Mouse (Mus musculus) adrenal gland, postnatal 36 days (tissue): ENCODE results near the gene Tmem38a. TPM values are rescaled to one million over a fixed set of nuclear protein-coding genes. Genes with fewer than 3 reads are reported as not detected.
A peak's percentile ranks its signal among the peaks of the same experiment; 100 is the strongest.

Source experiments
- DNase-seq, 2 experiments: peaks; one replicate each; pipeline ENCODE4 v3.0.0; 2021; ENCODE audit warnings: mixed read lengths in 1 of 2
- long read RNA-seq, 2 experiments: library from polyadenylated mRNA; stranded (forward); transcript quantifications; one replicate each; pipeline ENCODE4 v2.0.0; 2021; ENCODE audit warnings: borderline sequencing depth in 2 of 2
- total RNA-seq, 2 experiments: library from RNA; stranded (reverse); gene quantifications; 2 replicates each; pipeline ENCODE4 v1.2.3; 2021

Gene Tmem38a
- total RNA-seq = 1 to 10 TPM; 5.8 to 9.1 TPM
- long read RNA-seq, experiment 1, transcript Tmem38a-201 (6 exons, 2,124 nt) = major isoform, 12 of 24 reads
- long read RNA-seq, experiment 1, partial matches to known transcripts = 4 of 24 reads
- long read RNA-seq, experiment 1, other reads (novel, unspliced or antisense) = 6 of 24 reads
- long read RNA-seq, experiment 2, partial matches to known transcripts = 0 of 1 reads
- long read RNA-seq, experiment 2, other reads (novel, unspliced or antisense) = 0 of 1 reads

DNA sequence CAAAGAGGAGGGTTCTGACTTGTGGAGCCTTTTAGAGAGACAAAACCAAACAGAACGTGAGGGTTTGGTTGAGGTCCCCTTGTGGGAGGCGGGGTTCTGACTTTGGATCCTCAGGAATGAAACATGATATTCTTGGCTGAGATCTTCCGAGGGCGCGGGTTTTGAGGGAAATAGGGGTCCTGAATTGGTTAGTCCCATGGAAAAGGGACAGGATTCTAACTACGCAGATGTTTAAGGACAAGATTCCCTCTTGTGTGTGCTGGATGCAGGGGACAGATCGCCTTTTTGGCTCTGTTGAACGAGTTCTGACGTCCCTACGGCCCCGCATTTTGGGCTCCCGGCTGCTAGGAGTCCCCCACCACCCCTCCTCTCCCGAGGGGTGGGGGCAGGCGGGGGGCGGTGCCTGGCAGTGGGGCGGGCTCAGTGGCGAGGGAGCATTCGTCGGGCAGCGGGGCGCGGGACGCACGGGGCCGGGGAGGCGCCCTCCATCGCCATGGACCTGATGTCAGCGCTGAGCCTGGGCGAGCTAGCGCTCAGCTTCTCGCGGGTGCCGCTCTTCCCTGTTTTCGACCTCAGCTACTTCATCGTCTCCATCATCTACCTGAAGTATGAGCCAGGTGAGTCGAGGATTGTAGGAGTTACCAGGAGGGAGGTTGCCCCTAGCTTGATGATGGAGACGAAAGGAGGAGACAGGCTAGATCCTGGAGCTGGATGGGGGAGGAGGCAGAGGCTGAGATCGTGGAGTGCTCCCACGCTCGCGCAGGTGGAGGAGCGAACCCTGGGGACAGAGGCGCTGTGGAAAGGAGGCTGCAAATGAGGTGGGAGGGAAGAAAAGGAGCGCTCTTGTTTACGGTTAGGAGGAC is at the start of gene Tmem38a:
Tmem38a (plus strand) TSS at position 445 of the 863 bp plus-strand sequence.
- peak; percentile 87 to 90 for DNase-seq

DNA sequence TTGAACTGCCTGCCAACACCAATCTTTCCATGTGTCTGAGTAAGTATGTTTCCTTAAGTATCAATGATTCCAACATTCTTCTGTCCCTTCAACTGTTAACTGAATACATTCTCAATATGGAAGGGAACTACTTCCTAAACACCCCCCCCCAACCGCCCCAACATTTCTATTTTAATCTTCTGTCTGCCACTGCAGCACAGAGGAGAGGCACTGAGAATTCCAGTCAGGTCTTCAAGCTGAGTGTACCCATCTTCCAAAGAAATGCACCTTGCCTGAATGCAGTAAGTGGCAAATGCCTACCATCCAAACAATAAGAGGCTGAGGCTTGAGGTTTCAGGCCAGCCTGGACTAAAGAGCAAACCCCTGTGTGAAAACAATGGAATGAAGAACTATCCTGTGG is 39.8 kb upstream of the Tmem38a start:
- no peak for DNase-seq

DNA sequence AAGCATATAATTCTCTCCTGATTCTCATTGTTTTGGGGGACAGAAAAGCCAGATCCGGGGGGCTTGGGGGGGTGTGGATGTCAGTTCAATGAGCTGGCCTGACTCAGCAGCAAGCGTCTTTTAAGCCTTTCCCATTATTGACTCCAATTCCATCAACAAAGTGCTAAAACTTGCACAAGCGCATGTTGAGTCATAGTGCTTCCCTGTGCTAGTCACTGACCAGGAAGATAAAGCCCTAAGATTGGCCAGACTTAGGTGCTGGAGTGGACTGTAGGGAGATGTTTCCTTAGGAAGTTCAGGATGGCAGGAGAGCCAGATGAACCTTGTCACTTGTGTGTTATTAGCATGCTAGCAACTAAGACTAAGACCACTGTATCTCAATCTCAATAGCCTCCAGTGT is 37.0 kb upstream of the Tmem38a start:
- no peak for DNase-seq

DNA sequence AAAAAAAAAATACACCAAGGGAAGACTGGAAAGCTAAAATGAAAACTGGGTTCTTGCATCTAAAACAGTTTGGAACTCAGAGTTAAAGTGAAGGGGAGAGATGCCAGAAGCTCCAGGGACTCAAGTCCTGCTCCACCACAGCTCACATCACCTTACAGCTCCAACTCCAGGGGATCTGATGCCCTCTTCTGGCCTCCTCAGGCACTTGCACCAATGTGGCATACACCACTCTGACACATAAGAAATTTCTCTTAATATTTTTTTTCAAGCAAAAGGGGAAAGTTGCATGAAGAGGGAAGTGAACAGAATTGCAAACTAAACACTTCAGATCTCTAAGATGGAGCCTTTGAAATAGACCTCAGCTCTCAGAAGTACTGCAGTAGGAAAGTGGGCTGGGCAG is 32.6 kb upstream of the Tmem38a start:
- DNase-seq = no peak

DNA sequence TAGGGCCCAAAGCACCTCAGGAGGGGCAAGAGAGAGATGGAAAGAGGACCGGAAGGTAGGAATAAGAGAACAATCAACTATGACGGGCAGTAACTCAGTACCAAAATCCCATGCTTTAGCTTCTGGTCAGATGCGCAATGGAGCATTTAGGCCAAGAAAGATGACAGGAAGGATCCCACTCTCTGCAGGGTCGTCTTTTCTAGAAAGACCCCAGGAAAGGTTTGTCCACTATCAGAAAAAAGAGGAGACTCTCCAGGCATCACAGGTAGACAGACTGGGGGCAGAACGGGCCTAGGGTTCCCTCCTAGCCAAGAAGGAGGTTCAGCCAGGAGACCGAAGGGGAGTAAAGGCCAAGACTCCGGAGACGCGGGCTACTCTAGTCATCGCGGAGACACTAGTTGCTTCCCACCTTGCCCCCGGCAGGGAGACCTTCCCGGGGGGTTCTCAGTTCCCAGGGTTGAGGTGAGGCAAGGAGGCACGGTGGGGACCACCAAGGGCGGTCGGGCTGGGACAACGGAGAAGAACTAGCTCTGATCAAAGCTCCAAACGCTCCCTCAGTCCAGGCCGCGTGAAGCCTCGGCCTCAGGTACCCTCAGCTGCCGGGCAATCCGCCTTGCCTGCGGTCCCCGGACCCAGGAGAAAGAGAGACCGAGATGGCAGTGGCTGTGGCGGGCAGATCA is 24.6 kb upstream of the Tmem38a start:
- peak; percentile 10 to 28 for DNase-seq

DNA sequence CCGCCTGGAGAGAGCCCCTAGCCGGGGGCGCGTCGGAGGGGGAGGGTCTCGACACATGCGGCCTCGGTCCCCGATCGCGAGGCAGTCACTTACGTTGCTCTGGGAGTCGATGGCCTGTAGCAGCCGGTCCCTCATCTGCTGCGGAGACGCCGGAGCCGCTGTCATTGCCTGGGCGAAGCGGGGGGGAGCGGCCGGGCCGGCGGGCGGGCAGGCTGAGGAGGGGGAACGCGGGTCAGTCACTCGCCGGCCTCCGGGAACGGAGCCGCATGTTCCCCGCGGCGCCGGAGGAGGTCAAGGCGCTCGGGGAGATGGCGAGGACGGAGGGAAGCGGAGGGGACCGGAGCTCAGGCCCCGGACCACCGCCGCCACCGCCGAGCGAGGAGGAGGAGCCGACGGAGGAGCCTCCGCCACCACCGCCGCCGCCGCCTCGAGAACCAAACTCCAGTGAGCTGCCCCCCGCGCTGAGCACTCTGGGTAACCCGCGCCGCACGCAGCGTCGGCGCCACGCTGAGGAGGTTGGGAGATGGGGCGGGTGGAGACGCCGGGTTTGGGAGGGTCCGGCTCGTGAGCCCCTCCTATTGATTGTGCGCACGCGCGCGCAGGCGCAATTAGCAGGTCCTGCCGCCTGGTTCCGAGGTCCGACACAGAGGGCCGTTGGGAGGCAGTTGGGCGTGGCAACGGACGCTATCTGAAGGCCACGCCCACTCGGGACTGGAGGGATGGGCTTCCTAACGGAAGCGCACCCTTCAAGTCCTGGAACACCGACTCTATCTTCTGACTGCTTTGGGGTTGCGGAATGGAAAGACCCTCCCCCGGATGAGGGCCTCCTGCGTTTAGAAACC is 23.8 kb upstream of the Tmem38a start, which contains the start of gene Med26:
Med26 (minus strand) TSS at position 469 of the 842 bp plus-strand sequence.
- DNase-seq = peak; percentile 98 to 99

DNA sequence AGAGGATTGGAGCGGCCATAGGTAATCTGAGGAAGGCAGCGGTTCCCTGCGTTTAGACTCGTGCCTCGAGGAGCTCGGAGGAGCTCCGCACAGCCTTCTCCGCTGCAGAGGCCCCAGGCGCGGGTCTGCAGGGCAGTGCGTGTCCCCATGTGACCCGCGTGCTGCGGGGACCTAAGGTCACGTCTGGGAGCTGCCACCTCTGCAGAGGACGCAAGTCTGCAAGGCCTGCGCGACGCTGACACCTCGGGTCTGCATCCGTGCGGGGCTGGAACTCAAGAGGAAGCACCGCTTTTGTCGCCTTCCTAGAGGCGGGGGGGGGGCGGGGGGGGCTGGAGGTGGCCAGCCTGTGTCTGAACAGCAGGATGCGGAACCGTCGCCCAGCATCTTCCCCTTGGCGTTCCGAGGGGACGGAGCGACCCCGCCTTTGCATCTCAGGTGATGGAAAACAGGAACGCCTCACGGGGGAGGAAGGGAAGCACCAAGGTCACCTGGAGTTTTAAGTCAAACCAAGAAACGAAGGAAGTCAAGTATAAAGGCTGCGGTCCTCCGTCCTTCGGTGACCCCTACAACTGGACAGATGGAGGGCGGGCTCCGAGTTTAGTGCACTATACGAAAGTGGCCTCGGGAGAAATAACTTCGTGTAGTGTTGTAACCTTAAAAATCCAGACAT is 23.1 kb upstream of the Tmem38a start:
- peak in 1 of 2 experiments; percentile 64 for DNase-seq

DNA sequence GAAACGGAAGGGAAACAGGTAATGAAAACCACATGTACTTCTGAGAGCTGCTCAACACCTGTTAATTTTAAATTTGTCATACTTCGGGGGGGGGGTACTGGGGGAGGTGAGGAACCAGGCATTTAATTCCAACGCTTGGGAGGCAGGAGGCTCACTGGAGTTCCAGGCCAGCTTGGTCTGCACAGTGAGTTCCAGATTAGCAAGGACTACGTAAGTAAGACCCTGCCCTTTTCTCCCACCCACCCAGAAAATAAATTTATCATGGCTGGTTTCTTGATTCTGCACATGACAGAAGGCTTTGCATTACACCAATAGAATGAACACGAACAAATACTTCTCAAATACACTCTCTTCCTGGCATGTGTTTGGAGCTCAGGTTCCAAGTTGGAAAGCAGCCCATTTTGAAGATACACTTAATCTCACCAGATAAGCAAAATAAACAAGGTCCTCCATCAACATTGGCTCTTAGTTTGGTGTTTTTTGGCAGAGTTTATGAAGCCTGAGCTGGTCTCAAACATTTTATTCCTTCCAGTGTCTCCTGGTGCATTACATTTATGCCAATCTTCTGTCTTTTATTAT is 22.5 kb upstream of the Tmem38a start:
- DNase-seq = no peak

DNA sequence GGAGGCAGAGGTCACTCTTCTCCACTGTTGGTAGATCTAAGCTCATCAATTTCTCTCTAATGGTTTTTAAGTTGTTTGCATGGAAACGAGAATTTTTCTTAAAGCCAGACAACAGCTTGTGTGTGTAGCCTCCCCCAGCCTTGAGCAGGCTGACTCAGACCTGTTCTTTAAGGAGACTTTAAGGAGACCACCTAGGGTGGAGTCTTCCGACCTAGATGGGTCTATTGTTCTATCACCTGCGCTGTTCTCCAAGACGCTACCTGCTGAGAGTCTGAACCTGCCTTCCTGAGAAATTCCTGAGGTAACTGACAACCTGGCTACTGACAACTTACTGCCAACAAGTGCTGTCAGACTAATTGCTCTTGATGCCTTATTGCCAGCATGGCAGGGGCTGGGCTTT is 16.1 kb upstream of the Tmem38a start:
- DNase-seq = no peak

DNA sequence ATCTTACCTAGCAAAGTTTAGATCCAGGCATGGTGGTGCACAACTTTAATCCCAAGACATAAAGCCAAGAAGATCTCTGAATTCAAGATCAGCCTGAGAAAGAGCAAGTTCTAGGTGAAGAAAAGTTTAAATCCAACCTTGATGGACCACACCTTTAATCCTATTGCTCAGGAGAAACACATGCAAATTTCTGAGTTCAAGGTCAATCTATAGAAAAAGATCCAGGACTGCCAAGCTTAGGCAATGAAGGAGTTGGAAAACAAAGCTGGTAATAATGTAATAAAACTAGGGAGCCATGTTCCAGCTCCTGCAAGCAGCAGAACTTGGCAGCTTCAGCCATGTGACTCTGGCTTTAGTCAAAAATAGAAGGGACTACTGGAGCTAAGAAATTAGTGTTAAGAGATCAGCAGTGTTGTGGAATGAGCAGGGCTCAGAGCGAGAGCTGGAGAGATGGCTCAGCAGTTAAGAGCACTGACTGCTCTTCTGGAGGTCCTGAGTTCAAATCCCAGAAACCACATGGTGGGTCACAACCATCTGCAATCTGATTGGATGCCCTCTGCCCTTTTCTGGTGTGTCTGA is 10.7 kb upstream of the Tmem38a start:
- DNase-seq = no peak

DNA sequence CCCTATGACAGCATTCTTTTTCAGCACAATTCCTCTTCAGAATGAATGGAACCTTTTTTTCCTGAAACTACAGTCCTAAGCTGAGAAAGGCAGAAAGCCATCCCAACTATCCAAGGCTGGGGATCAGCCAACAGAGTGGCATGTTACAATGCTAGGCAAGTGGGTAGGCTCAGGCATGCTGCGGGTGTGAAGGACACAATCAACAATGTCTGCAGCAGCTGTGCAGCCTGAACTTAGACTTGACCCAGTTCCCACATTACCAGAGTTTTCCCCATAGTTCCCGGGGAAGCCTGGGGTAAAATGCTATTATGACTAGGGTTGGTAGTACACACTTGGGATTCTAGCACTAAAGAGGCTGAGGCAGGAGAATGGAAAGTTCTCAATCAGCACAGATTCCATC is 5.9 kb upstream of the Tmem38a start:
- no peak for DNase-seq

DNA sequence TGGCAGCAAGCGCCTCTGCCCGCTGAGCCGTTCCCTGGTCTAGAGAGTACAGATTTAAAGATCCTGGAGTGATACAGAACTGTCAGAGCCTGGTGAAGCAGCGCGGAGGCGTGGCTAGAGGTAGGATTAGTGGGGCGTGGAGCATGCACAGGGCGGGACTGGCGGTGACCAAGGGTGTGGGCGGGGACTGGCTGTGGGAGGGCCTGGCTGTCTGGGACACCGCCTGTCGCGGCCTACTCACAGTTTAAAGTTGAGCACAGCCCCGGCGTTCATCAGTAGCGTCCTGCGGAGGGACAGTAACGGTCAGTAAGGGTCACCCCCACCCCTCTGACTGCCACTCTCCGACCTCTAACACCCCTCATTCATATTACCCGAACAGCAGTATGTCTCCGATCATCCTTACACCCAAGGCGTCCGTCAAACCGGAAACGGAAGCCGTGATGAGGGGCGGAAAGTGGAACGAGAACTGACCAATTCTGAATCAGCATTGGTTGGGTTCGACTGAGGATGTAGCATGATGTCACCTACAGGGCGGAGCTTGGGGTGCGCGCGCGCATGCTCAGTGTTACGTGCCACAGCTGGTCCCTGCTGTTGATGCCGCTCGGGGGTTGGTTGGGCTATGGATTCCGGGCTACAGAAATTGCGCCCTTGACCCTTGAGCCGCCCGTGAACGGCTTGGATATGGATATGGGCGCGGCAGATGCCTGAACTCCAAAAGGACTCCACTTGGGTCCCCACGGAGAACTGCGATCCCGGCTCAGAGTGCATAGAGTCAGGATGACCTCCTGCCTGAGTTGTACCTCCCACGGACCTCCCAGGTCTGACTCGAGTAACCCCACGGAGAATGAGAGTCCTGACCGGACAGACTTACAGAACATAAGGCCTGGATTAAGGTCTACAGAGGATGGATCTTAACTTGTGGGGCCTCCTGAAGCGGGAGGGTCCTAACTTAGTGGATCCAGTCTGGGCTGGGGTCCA is 933 bp upstream of the Tmem38a start, which contains the start of gene Smim7:
Smim7 (minus strand) TSS at position 456 of the 978 bp plus-strand sequence.
- peak; percentile 98 for DNase-seq

DNA sequence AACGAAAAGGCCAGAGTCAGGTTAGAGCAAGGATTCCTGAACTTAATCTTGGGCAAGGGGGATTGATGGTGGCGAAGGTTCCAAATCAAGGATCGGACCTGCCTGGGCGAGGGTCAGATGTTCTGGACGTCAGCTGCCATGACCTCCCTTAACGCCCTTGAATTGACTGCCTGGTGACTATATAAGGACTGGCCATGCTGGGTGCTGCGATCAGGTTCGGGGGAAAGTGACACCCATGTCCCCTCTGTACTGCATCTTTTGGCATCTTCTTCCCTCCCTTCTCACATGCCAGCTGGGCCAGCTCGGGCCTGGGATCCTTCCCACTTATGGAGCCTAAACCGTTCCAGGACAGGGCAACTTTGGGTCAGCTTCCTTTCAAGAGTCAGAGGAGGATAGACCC is 652 bp downstream of the Tmem38a start:
- no peak for DNase-seq

DNA sequence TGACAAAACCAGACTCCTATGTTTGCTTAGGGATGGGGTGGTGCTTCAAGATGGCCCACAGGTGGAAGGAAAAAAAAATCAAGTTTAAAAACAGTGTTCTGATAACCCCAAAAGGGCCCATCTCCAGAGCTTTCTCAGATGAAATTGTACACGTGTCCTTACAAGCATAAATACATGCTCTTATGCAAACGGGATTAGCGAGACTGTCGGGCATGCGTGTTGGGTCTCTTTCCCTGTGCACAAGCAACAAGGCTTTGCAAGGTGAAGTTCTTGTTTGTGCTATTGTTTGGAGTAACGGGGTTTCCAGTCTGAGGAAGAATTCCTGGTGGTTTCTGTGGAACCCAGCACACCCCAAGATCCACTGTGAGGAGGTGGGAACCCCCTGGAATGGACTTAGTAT is 1.6 kb downstream of the Tmem38a start:
- DNase-seq = no peak

DNA sequence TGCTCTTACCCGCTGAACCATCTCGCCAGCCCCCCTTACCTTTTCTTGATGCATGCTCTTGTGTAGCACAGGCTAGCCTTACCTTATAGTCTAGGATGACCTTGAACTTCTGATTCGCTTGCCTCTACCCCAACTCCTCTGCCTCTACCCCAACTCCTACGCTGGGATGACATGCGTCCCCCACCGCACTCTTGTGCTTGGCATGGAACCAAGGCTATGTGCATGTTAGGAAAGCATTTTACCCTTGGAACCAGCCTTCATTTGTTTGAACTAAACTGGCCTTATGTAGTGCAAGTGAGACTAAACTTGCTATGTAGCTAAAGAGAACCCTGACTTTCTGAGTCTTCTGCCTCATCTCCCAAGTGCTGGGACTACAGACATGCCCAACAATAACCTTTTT is 4.1 kb downstream of the Tmem38a start:
- DNase-seq = peak in 1 of 2 experiments; percentile 14

DNA sequence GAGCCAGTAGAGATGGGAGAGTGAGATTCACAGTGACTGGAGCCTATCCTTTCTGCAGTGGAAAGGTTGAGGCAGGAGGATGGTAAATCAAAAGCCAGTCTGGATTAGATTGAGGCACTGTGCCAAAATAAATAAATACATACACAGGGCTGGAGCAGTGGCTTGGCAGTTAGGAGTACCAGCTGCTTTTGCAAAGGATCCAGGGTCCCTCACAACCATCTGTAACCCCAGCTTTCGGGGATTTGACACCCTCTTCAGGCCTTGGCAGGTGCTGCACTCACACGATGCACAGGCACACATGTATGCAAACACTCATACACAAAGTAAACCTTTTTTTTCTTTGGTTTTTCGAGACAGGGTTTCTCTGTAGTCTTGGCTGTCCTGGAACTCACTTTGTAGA is 5.4 kb downstream of the Tmem38a start:
- no peak for DNase-seq

DNA sequence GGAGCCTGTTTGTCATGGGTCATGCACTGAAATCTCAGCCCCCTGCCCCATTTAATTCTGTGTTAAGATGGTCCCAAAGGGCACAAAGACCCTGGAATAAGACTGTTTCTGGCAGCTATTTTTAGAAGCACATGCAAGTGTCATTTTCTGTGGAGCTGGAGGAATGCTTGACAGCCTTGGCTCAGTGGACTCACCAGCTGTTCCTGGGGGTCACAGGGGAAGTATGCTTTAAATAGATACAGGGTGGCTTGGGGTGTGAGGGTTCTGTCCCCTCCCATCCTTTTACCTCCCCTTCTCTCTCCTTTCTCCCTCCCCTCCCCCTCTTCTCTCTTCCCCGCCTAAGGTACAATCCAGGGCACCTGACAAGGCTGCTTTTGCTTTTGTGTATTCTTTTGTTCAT is 6.1 kb downstream of the Tmem38a start:
- DNase-seq = no peak

DNA sequence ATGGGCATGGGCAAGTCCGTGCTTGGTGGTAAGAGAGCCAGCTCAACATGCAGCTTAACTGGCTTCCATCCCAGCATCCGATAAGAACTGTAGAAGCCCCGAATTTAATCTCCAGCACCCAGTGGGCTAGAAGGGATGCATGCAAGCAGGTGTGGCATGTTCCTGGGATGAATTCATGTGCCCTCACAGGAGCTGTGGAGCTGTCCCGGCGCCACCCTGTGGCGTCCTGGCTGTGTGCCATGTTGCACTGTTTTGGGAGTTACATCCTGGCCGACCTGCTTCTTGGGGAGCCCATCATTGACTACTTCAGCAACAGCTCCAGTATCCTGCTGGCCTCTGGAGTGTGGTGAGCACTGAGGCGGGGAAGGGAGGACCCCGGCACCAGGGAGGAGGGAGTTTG is 7.5 kb downstream of the Tmem38a start:
- DNase-seq = no peak

DNA sequence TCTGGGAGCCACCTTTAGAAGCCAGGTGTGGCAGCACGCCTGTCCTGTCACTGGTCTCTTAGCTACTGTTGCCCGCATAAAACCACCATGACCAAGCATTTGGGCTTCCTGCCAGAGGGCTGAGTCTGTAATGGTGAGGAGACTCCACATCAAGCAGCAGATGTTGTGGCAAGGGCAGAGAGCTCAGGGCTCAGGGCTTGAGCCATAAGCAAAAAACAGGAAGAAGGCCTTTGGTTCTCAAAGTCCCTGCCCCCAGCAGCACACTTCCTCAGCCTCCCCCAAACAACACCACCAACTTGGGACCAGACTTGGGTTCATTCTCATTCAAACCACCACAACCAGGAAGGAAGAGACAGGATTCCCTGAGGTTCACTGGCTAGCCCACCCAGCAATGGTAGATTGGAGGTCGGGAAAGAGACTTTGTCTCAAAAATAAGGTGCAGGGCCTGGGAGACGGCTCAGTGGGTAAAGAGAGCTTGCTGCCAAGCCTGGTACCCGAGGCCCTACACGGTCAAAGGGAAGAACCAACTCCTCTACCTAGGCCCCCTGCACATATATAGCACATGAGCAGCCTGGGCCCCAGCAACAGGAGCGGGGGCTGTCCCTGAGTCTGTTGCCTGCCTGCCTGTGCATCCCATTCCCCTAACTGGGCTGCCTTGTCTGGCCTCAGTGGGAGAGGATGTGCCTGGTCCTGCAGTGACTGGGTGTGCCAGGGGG is 11.4 kb downstream of the Tmem38a start:
- DNase-seq = peak; percentile 66 to 74
